Mouse (Mus musculus) embryonic fibroblast, embryonic 13.5 days (primary cell): ENCODE measurements at regions not wholly inside any gene's neighbourhood (a gene's known extent, or its start where the extent isn't known, plus 50 kb on each side); places are given as distances from the start of the nearest gene placed in this dataset.

Experiments
- H3K27ac ChIP-seq: 2 replicates; pipeline ENCODE4 v1.5.1; 2012; ENCODE audit warnings: low read length, control low read depth, inconsistent platforms; ENCODE audit not compliant: insufficient read depth
- H3K4me1 ChIP-seq: 2 replicates; pipeline ENCODE4 v1.6.1; 2011; ENCODE audit warnings: low read length; ENCODE audit not compliant: control insufficient read depth, insufficient read depth
- H3K4me3 ChIP-seq: 2 replicates; pipeline ENCODE4 v1.5.1; 2011; ENCODE audit warnings: mild to moderate bottlenecking, control low read depth, low read length; ENCODE audit not compliant: insufficient read depth
- CTCF ChIP-seq: IDR thresholded peaks from 2 replicates; pipeline ENCODE4 v1.5.1; 2011; ENCODE audit warnings: mild to moderate bottlenecking, control low read depth, low read length, moderate library complexity, borderline replicate concordance; ENCODE audit not compliant: insufficient read depth
- POLR2A ChIP-seq: IDR thresholded peaks from 2 replicates; pipeline ENCODE4 v1.6.1; 2011; ENCODE audit warnings: low read depth, mild to moderate bottlenecking, control low read depth, low read length, moderate library complexity

- no peaks in the 10 kb centered on the region; the same call in 1 of the 2 replicates for H3K4me1 ChIP-seq
- TF ChIP-seq POLR2A: no peak
- no peak for TF ChIP-seq CTCF
- no peak overlapping the region for H3K4me3 ChIP-seq
- H3K27ac ChIP-seq: no peak overlapping the region
These were observed 169.2 kb upstream of the Cxcl12 start for GRCm38 (mm10) chr6:116998948-116999682.

GRCm38 (mm10) chr6:116999940-117000339 lies 168.4 kb upstream of the Cxcl12 start:
- H3K4me3 ChIP-seq: no peak overlapping the region

DNA sequence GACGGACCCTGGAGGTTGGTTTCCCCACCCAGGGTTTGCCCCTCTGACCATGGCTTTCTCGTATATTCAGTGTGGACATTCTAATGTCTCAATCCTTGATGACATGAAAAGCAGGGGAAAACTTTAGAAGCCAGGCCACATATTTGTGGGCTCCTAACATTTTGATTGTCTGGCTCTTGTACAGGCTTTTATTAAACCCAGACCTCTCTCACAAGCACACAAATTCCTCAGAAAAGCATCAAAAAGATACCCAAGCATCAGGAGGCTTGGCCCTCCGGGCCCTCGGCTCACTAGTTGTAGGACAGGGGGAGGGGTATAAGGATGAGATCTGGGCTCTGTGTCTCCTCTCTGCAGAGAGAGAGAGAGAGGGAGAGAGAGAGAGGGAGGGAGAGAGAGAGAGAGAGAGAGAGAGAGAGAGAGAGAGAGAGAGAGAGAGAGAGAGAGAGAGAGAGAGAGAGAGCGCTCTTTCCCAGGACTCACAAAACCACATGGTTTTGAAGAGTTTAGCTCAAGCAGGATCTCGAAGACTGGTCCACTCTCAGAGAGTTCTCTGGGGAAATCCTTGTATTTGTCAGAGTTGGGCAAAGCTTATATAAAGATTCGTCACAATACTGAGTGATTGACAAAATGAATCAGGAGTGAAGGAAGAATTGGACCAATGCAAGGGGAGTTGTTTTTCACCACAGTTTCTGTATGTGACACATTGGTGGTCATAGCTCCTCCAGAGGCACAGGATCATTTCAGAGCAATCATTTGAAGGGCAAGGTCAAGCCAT lies 167.2 kb upstream of the Cxcl12 start:
- TF ChIP-seq POLR2A: no peak
- TF ChIP-seq CTCF: no peak
- Histone ChIP-seq H3K4me3 (no peak overlapping the region), H3K27ac (peak overlapping the region; percentile 54), H3K4me1 (no peaks in the 10 kb centered on the region; the same call in 1 of the 2 replicates)

More at GRCm38 (mm10) chr6:116999940-117000339, 168.4 kb upstream of the Cxcl12 start:
- TF ChIP-seq CTCF (no peak), POLR2A (no peak)
- no peak overlapping the region for H3K27ac ChIP-seq
- H3K4me1 ChIP-seq: no peaks in the 10 kb centered on the region; the same call in 1 of the 2 replicates

DNA sequence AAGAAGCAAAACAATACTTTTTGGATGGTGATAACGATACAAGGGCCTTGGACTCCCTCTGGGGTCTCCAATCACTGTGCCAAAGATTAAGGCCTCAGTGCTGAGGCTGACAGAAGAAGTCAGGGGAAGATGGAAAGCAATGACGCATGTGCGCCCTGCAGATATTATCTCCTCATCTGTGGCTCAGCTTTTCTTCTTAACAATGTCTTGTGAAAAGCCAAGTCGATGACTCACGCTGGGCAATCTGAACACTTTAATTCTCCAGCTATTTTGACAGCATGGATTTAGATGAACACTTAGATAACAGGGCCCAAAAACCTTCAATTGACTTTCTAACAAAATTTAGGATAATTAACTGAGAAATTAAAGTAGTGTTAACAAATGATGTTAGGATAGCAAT lies 155.7 kb upstream of the Cxcl12 start:
- Histone ChIP-seq H3K4me1 (no peaks in the 10 kb centered on the region), H3K4me3 (no peak overlapping the region), H3K27ac (no peak overlapping the region)
- TF ChIP-seq CTCF: no peak
- TF ChIP-seq POLR2A: no peak

GRCm38 (mm10) chr6:117015461-117015860 lies 152.9 kb upstream of the Cxcl12 start:
- Histone ChIP-seq H3K27ac (no peak overlapping the region), H3K4me1 (no peaks in the 10 kb centered on the region), H3K4me3 (no peak overlapping the region)
- TF ChIP-seq CTCF: no peak
- TF ChIP-seq POLR2A: no peak

DNA sequence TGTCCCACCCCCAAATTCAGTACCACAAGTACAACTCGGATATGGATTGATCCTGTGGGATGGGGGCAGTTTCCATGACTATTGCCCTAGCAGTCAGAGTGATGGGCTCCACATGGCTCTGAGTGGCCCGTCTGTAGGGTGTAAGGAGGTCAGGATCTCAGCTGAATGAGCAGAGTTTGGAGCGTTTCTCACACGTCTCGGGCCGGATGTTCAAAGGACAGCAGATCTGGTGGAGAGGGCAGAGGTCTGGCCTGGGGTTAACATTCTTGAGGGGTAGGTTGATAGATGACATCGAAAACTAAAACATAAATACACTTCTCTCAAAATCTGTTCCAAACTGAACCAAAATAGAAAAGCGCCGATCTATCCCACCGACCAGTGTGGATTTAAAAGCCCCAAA lies 146.5 kb upstream of the Cxcl12 start:
- no peak overlapping the region for H3K27ac ChIP-seq
- H3K4me3 ChIP-seq: no peak overlapping the region
- no peak for TF ChIP-seq POLR2A
- TF ChIP-seq CTCF: no peak
- no peaks in the 10 kb centered on the region for H3K4me1 ChIP-seq

DNA sequence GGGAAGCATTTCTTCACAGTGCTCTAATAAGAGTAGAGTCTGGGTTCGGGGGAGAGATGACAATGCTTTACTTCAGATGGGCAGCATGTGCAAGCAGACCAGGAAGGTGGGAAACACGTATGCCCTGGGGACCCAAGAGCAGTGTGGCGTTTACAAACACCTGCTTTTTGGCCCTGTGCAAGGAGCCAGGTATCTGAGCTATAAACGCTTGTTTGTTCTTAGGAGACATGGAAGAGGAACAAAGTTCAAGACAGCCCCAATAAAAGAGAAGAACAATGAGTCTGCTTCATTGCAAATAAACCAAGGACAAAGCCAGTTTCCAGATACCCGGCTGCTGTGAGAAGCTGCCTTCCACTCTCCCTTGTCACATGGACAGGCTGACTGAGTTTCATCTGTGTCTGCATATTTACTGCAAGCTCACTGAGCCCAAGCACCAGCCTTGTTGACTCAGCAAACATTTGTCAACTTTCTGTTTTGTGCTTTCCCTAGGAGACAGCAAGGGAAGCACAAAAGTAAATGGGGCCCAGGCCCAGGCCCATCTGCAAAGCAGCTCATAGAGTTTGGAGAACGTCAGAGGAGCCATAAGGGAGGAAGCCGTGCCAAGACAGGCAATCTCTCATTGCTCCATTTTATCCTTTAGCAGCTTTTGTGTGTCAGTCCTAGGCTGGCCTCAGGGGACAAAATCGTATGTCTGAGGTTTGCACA lies 136.1 kb upstream of the Cxcl12 start:
- no peaks in the 10 kb centered on the region for H3K4me1 ChIP-seq
- no peak overlapping the region for H3K4me3 ChIP-seq

DNA sequence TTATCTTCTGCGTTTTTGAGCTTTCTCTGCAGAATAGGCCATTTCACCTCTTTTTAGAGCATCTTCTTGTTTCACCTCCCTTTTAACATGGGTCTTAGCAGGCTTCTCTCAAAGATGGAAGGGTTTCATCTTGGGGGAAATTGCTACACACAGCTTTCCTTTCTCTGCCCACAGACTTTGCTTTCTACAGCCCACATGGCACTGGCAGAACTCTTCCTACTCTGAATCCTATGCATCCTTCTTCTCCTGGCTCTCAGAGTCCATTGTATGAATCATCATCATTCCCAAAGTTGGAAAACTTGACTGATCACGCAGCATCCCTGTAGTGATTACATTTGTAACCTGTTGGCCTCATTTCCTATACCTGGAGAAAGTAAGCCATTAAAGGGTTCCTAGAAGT lies 124.6 kb upstream of the Cxcl12 start:
- no peak overlapping the region for H3K4me3 ChIP-seq
- TF ChIP-seq POLR2A (no peak), CTCF (no peak)
- no peaks in the 10 kb centered on the region for H3K4me1 ChIP-seq
- no peak overlapping the region for H3K27ac ChIP-seq

More for the DNA sequence above, 136.1 kb upstream of the Cxcl12 start:
- TF ChIP-seq POLR2A (no peak), CTCF (no peak)
- no peak overlapping the region for H3K27ac ChIP-seq

DNA sequence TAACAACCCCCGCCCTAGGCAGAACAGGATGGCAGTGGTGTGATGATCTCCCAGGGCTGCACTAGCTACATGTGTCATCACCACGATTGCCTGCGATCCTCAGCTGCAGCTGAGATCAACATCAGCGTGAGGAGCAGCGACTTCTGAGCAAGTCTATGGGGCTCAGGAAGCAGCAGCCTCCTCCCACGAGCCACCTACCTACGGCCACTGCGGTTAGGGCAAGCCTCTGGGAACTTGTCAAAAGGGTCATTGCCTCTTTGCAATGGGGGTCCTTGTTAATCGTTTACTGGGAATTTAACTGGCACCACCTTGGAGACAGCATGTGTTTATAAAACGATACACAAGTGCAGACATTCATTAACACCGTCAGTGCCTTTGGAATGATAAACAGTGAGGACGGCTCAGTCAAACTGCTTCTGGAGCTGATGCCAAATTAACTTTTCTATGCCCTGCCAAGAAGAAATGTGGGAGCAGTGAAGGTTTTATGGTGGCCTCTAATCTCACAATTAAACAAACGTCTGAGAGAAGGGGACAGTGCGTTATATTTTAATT lies 118.8 kb upstream of the Cxcl12 start:
- TF ChIP-seq CTCF (no peak), POLR2A (no peak)
- Histone ChIP-seq H3K4me1 (no peaks in the 10 kb centered on the region), H3K4me3 (no peak overlapping the region), H3K27ac (no peak overlapping the region)

DNA sequence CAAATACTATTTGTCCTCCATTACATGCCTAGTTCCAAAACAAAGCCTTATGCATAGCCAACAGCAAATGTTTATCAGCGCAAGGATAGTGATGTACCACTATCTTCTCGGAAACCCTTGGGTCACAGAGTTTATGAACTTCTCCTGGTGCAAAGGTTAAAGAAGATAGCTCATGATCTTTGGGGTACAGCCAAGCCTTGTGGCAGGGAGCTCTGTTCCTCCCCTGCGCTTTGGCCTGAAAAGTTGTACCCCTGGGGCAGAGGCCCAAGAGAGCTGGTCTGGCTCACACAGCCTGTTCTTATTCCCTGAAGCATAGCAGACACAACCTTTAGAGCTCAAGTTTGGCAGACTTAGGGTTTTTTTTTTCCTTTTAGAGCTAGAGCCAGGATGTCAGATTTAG lies 107.6 kb upstream of the Cxcl12 start:
- no peak overlapping the region for H3K27ac ChIP-seq
- H3K4me3 ChIP-seq: no peak overlapping the region
- H3K4me1 ChIP-seq: no peaks in the 10 kb centered on the region
- no peak for TF ChIP-seq POLR2A
- no peak for TF ChIP-seq CTCF
